Mouse (Mus musculus) brain, embryonic 14.5 days (tissue): ENCODE measurements at regions not wholly inside any gene's neighbourhood (a gene's known extent, or its start where the extent isn't known, plus 50 kb on each side); places are given as distances from the start of the nearest gene placed in this dataset.

Source experiments
- CTCF ChIP-seq: fragments of 200-500 bp; IDR thresholded peaks from 2 replicates; pipeline ENCODE4 v1.5.1; 2012; ENCODE audit warnings: inconsistent platforms, mild to moderate bottlenecking, moderate library complexity, borderline replicate concordance; ENCODE audit not compliant: insufficient read depth, insufficient read length; ENCODE audit errors: extremely low read depth
- POLR2A ChIP-seq: fragments of 200-500 bp; IDR thresholded peaks from 2 replicates; pipeline ENCODE4 v1.6.1; 2012; ENCODE audit warnings: mild to moderate bottlenecking, inconsistent platforms, borderline replicate concordance; ENCODE audit not compliant: poor library complexity, insufficient read depth, insufficient read length, severe bottlenecking; ENCODE audit errors: extremely low read depth

DNA sequence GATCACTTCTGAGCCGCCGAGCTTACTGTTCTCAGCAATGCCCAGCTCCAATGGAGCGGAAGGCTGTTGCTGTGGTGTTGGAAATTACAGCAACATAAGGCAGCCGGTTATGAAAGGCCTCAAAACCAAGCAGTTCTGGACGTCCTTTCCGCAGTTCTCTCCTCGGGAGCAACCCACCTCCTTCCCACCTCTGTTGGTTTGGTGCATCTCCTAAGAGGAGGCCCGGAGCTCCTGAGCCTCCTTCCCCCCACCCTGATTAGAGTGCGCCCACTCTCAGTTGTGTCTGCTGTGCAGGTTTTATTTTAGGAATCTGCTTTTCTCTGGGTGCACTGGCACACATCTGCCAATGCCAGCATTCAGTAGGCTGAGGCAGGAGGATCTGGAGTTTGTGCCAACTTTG is 144.0 kb downstream of the Mtx3 start:
- TF ChIP-seq CTCF (no peak), POLR2A (no peak)
